ENCODE assay signal across 10 mouse cellular contexts in the genomic region with DNA sequence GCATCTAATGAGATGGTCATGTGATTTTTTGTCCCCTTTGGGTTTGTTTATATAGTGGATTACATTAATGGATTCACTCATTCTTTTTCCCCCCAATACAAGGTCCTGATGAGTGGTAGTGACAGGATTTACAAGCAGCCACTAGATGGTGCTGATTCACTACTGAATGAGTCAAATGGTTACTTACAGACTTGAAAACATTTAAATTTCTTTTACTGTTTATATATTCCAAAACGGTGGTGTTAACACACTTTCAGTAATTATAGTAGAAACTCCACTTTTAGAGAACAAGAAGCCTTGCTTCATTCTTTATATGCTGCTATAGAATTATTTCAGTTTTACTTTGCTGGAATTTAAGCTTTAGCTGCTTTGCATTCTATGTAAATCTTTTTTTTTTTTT.
DNase-seq lines count a peak whose midpoint lies in the region; ATAC-seq and TF ChIP-seq lines count a peak whose summit lies in the region.
"Had no signal": no experiment of that assay in that cellular context is flagged by ENCODE, and none has a peak within 500 bp of the region (broad histone marks: within the 10 kb centered on the region; RNA-seq: fewer than 3 reads in every experiment).

No protein-coding gene starts in this region.

- WGBS in forebrain, embryonic 12.5 days, result 0% methylated on average over 1 of the region's 1 CpGs

- no peaks in the 10 kb centered on the region for H3K36me3 ChIP-seq in forebrain, embryonic 12.5 days (replicated peaks)
- H3K36me3 ChIP-seq: embryonic facial prominence, embryonic 13.5 days; liver, embryonic 15.5 days had no signal

- ATAC-seq in Patski, result peak; percentile 71
- ATAC-seq in forebrain, embryonic 12.5 days (ENCODE audit: low FRiP score), result peak; percentile 84

- POLR2A ChIA-PET in Patski (lab: Charles Lee), result no interaction called here

- H3K4me3 ChIP-seq in forebrain, embryonic 12.5 days (replicated peaks), result no peak overlapping the region
- H3K4me3 ChIP-seq: embryonic facial prominence, embryonic 13.5 days; liver, embryonic 15.5 days had no signal

- H3K4me2 ChIP-seq in forebrain, embryonic 12.5 days, result no peak overlapping the region
- H3K4me2 ChIP-seq: embryonic facial prominence, embryonic 13.5 days; liver, embryonic 15.5 days had no signal

- TF ChIP-seq CTCF in Patski (IDR thresholded peaks at IDR 0.05), result peak; percentile 62

- H3K27ac ChIP-seq in forebrain, embryonic 12.5 days, result no peak overlapping the region
- H3K27ac ChIP-seq: embryonic facial prominence, embryonic 13.5 days; liver, embryonic 15.5 days had no signal

- H3K9me3 ChIP-seq in forebrain, embryonic 12.5 days, result no peaks in the 10 kb centered on the region
- H3K9me3 ChIP-seq: embryonic facial prominence, embryonic 13.5 days; liver, embryonic 15.5 days had no signal

- H3K27me3 ChIP-seq in Patski, result peaks cover 9% of the 10 kb centered on the region
- no peaks in the 10 kb centered on the region for H3K27me3 ChIP-seq in forebrain, embryonic 12.5 days
- H3K27me3 ChIP-seq: embryonic facial prominence, embryonic 13.5 days; liver, embryonic 15.5 days had no signal

- H3K4me1 ChIP-seq in forebrain, embryonic 12.5 days, result no peaks in the 10 kb centered on the region
- H3K4me1 ChIP-seq: embryonic facial prominence, embryonic 13.5 days; liver, embryonic 15.5 days had no signal

- in situ Hi-C loops in Patski (cut with MboI; ENCODE audit: low pct_unique_long_range_greater_than_20kb), result loop anchor here (5.0 to 10.0 kb wide), 2 partner anchors 222 to 419 kb away; no protein-coding TSS in a partner anchor

- CTCF ChIA-PET in Patski (lab: Charles Lee), result no interaction called here

- intact Hi-C loops in left cerebral cortex, postnatal 14 days (cut with DNase I), result loop anchor here (1.0 to 10.0 kb wide), 4 partner anchors 219 to 922 kb away; a partner anchor contains a TSS
- intact Hi-C loops in gastrocnemius, postnatal 14 days (cut with DNase I; ENCODE audit: low total_unique reads), result loop anchor here (10.0 kb wide), 1 partner anchor 412 kb away; no protein-coding TSS in a partner anchor

- peak; percentile 44 for DNase-seq in kidney, adult 9 months
- no peak for DNase-seq in kidney, adult 11 months
- DNase-seq in CD4-positive, CD25-positive, alpha-beta regulatory T cell, adult 2 months (ENCODE audit: low read depth, low spot score), result peak; percentile 63
- no peak for DNase-seq in Patski (ENCODE audit: low read depth, low spot score)
- peak; percentile 62 to 73 for DNase-seq in left cerebral cortex, postnatal 14 days (ENCODE audit: low spot score in 2 of 2)
- peak; percentile 47 for DNase-seq in retina, postnatal 7 days (ENCODE audit: low read depth, low spot score)
- no peak for DNase-seq in gastrocnemius, postnatal 14 days

- no peak overlapping the region for H3K9ac ChIP-seq in forebrain, embryonic 12.5 days
- H3K9ac ChIP-seq: embryonic facial prominence, embryonic 13.5 days; liver, embryonic 15.5 days had no signal

Comparison
In these comparisons a context has a peak if more than half of its experiments do, and no peak if none do; other contexts are left out.
1. DNase-seq: peak in kidney, adult 9 months (single experiment), CD4-positive, CD25-positive, alpha-beta regulatory T cell, adult 2 months (single experiment), left cerebral cortex, postnatal 14 days (2 of 2) and retina, postnatal 7 days (single experiment); none in kidney, adult 11 months (single experiment), Patski (single experiment) and gastrocnemius, postnatal 14 days (single experiment).